Mouse (Mus musculus) heart, postnatal 0 days (tissue): ENCODE measurements around the gene Znrf4.
A peak's percentile ranks its signal among the peaks of the same experiment; 100 is the strongest.

Experiments used
- CTCF ChIP-seq: IDR thresholded peaks from 2 replicates; pipeline ENCODE4 v1.5.1; 2016; ENCODE audit warnings: antibody characterized with exemption, control low read depth, low read depth
- EP300 ChIP-seq: IDR thresholded peaks from 2 replicates; pipeline ENCODE4 v1.6.1; 2016; ENCODE audit warnings: antibody characterized with exemption, low read depth

DNA sequence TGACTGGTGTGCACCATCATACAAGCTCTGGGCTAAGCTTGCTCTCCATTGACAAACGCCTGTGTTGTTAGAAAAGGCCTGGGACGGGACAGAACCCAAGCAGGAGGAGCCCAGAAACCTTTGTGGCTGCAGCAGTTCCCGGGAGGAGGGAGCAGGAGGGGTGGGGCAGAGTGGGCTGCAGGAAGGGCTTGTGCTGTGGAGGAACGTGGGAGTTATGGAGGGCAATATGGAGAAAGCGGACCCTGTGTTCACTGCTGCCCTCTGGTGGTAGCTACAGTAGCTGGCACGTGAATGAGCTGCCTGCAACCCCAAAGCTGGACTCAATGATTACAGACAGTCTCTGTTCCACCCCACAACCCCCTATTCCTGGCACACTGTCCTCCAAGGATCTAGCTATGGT, 32.9 kb downstream of the Znrf4 start:
- TF ChIP-seq CTCF: peak; percentile 86
- TF ChIP-seq EP300: no peak
